Mouse (Mus musculus) hindbrain, postnatal 0 days (tissue): ENCODE results near the gene Ces1e. TPM values are rescaled to one million over a fixed set of nuclear protein-coding genes. Genes with fewer than 3 reads are reported as not detected.

Experiments
- ATAC-seq: fragments of 200-750 bp; cut with Nextera tagmentation; 2 replicates; pipeline ENCODE4 v1.8.0; 2017; ENCODE audit warnings: mild to moderate bottlenecking, moderate TSS enrichment, moderate library complexity
- DNase-seq: peaks from one replicate; pipeline ENCODE4 v3.0.0-alpha.2; 2015; ENCODE audit warnings: low spot score
- H3K27ac ChIP-seq: fragments of 300-500 bp; sonication (generic); 2 replicates; pipeline ENCODE4 v1.5.1; 2014; ENCODE audit warnings: mild to moderate bottlenecking
- H3K27me3 ChIP-seq: fragments of 300-500 bp; sonication (generic); 2 replicates; pipeline ENCODE4 v1.6.1; 2014; ENCODE audit warnings: low read length, mixed read lengths; ENCODE audit not compliant: insufficient read depth
- H3K36me3 ChIP-seq: fragments of 300-500 bp; sonication (generic); 2 replicates; pipeline ENCODE4 v1.6.1; 2014; ENCODE audit warnings: low read length, mixed read lengths; ENCODE audit not compliant: insufficient read depth
- H3K4me1 ChIP-seq: fragments of 300-500 bp; sonication (generic); 2 replicates; pipeline ENCODE4 v1.6.1; 2014; ENCODE audit warnings: antibody characterized with exemption, low read length, mixed read lengths; ENCODE audit not compliant: insufficient read depth
- H3K4me2 ChIP-seq: fragments of 300-500 bp; sonication (generic); 2 replicates; pipeline ENCODE4 v1.6.1; 2014; ENCODE audit warnings: low read depth, mild to moderate bottlenecking, low read length, moderate library complexity, mixed read lengths
- H3K4me3 ChIP-seq: fragments of 300-500 bp; sonication (generic); 2 replicates; pipeline ENCODE4 v1.5.1; 2014; ENCODE audit warnings: low read length
- H3K9ac ChIP-seq: fragments of 300-500 bp; sonication (generic); replicated peaks from 2 replicates; pipeline ENCODE4 v1.6.1; 2014; ENCODE audit warnings: mild to moderate bottlenecking, low read length, moderate library complexity, mixed read lengths
- H3K9me3 ChIP-seq: fragments of 300-500 bp; sonication (generic); 2 replicates; pipeline ENCODE4 v1.6.1; 2016; ENCODE audit warnings: low read length, mixed read lengths
- CTCF ChIP-seq: IDR thresholded peaks from 2 replicates; pipeline ENCODE4 v1.5.1; 2016; ENCODE audit warnings: antibody characterized with exemption, control low read depth, low read depth
- WGBS: fragments of 180-500 bp; shearing (Covaris S2); extraction: QIAGEN DNeasy Blood & Tissue Kit; methylation state at CpG from one replicate; pipeline ENCODE4 v1.1.7; 2014; 5-methylcytosine and 5-hydroxymethylcytosine counted together
- polyA plus RNA-seq: library from polyadenylated mRNA; unstranded; fragments of >200 nt; fragmentation: Nextera tagmentation; extraction: Ambion mirVana; gene quantifications from 2 replicates; pipeline ENCODE4 v1.2.1, GENCODE M21; 2015
- total RNA-seq: library from RNA; depleted of rRNA; stranded (reverse); fragments of >200 nt; gene quantifications from 2 replicates; pipeline ENCODE4 v1.2.3, GENCODE M21; 2014; rRNA removed

The Ces1e gene
- total RNA-seq (not detected in 2 replicates), polyA plus RNA-seq (not detected in 2 replicates)

GRCm38 (mm10) chr8:93229446-93229845, at the start of gene Ces1e:
Gene Ces1e, minus strand, starts transcription at chr8:93229619.
- Histone ChIP-seq H3K4me3 (no peak within 1 kb of the TSS), H3K9ac (no peak within 1 kb of the TSS), H3K4me1 (no peaks in the 10 kb centered on the region), H3K27me3 (no peaks in the 10 kb centered on the region), H3K9me3 (no peaks in the 10 kb centered on the region), H3K36me3 (no peaks in the 10 kb centered on the region), H3K4me2 (no peak within 1 kb of the TSS), H3K27ac (no peak within 1 kb of the TSS)
- ATAC-seq (no peak), DNase-seq (no peak)
- TF ChIP-seq CTCF = no peak

GRCm38 (mm10) chr8:93278176-93278805, 48.9 kb upstream of the Ces1e start:
- DNase-seq (peak; percentile 22), ATAC-seq (no peak)

GRCm38 (mm10) chr8:93274609-93275008, 45.2 kb upstream of the Ces1e start:
- 76% methylated on average over 4 of the region's 4 CpGs for WGBS
- no peak overlapping the region for H3K4me2 ChIP-seq

More at GRCm38 (mm10) chr8:93278176-93278805, 48.9 kb upstream of the Ces1e start:
- Histone ChIP-seq H3K4me1 (no peaks in the 10 kb centered on the region), H3K27me3 (no peaks in the 10 kb centered on the region), H3K36me3 (no peaks in the 10 kb centered on the region), H3K9me3 (no peaks in the 10 kb centered on the region), H3K27ac (no peak overlapping the region), H3K4me3 (no peak overlapping the region), H3K9ac (no peak overlapping the region), H3K4me2 (no peak overlapping the region)
- 66% methylated on average over 4 of the region's 4 CpGs for WGBS
- no peak for TF ChIP-seq CTCF

GRCm38 (mm10) chr8:93273321-93273720, 43.9 kb upstream of the Ces1e start:
- no peak overlapping the region for H3K4me3 ChIP-seq
- no peaks in the 10 kb centered on the region for H3K4me1 ChIP-seq
- 78% methylated on average over 3 of the region's 3 CpGs for WGBS
- H3K27ac ChIP-seq = no peak overlapping the region
- H3K4me2 ChIP-seq = no peak overlapping the region
- ATAC-seq (no peak), DNase-seq (no peak)
- H3K9ac ChIP-seq = no peak overlapping the region
- H3K27me3 ChIP-seq = no peaks in the 10 kb centered on the region
- no peaks in the 10 kb centered on the region for H3K9me3 ChIP-seq
- no peaks in the 10 kb centered on the region for H3K36me3 ChIP-seq
- no peak for TF ChIP-seq CTCF

More at GRCm38 (mm10) chr8:93274609-93275008, 45.2 kb upstream of the Ces1e start:
- H3K4me1 ChIP-seq = no peaks in the 10 kb centered on the region
- no peak overlapping the region for H3K4me3 ChIP-seq
- H3K27me3 ChIP-seq = no peaks in the 10 kb centered on the region
- no peak for TF ChIP-seq CTCF
- no peaks in the 10 kb centered on the region for H3K36me3 ChIP-seq
- no peak overlapping the region for H3K9ac ChIP-seq
- DNase-seq = no peak
- no peaks in the 10 kb centered on the region for H3K9me3 ChIP-seq
- no peak overlapping the region for H3K27ac ChIP-seq
- ATAC-seq = no peak

GRCm38 (mm10) chr8:93272686-93273085, 43.3 kb upstream of the Ces1e start:
- Histone ChIP-seq H3K27me3 (no peaks in the 10 kb centered on the region), H3K4me3 (no peak overlapping the region), H3K9me3 (no peaks in the 10 kb centered on the region), H3K4me1 (no peaks in the 10 kb centered on the region), H3K36me3 (no peaks in the 10 kb centered on the region), H3K4me2 (no peak overlapping the region), H3K27ac (no peak overlapping the region), H3K9ac (no peak overlapping the region)
- DNase-seq (peak; percentile 22), ATAC-seq (no peak)
- WGBS = 44% methylated on average over 4 of the region's 4 CpGs
- no peak for TF ChIP-seq CTCF

GRCm38 (mm10) chr8:93261436-93261835, 32.0 kb upstream of the Ces1e start:
- WGBS = 76% methylated on average over 2 of the region's 2 CpGs
- no peak for ATAC-seq
- no peak for TF ChIP-seq CTCF
- no peak overlapping the region for H3K9ac ChIP-seq
- no peak overlapping the region for H3K27ac ChIP-seq
- H3K27me3 ChIP-seq = no peaks in the 10 kb centered on the region
- H3K4me3 ChIP-seq = no peak overlapping the region
- H3K36me3 ChIP-seq = no peaks in the 10 kb centered on the region
- H3K9me3 ChIP-seq = no peaks in the 10 kb centered on the region
- DNase-seq = no peak
- H3K4me1 ChIP-seq = no peaks in the 10 kb centered on the region
- no peak overlapping the region for H3K4me2 ChIP-seq

GRCm38 (mm10) chr8:93252400-93252925, 23.0 kb upstream of the Ces1e start:
- no peaks in the 10 kb centered on the region for H3K36me3 ChIP-seq
- DNase-seq (no peak), ATAC-seq (no peak)
- 97% methylated on average over 1 of the region's 1 CpGs for WGBS
- H3K27me3 ChIP-seq = no peaks in the 10 kb centered on the region
- no peaks in the 10 kb centered on the region for H3K4me1 ChIP-seq
- no peak overlapping the region for H3K27ac ChIP-seq
- no peak overlapping the region for H3K4me3 ChIP-seq
- H3K4me2 ChIP-seq = no peak overlapping the region
- H3K9me3 ChIP-seq = no peaks in the 10 kb centered on the region
- TF ChIP-seq CTCF = no peak
- H3K9ac ChIP-seq = no peak overlapping the region
